Mouse (Mus musculus) ES-Bruce4 (cell line): ENCODE results near the gene Cnpy3. TPM values are rescaled to one million over a fixed set of nuclear protein-coding genes. Genes with fewer than 3 reads are reported as not detected.

Experiments used
- H3K27ac ChIP-seq: 2 replicates; pipeline ENCODE4 v1.5.1; 2012; ENCODE audit warnings: low read length, inconsistent platforms; ENCODE audit not compliant: insufficient read depth
- H3K27me3 ChIP-seq: 2 replicates; pipeline ENCODE4 v1.6.1; 2012; ENCODE audit warnings: mild to moderate bottlenecking, low read length, inconsistent platforms; ENCODE audit not compliant: control insufficient read depth, poor library complexity, insufficient read depth, severe bottlenecking
- H3K36me3 ChIP-seq: 2 replicates; pipeline ENCODE4 v1.6.1; 2012; ENCODE audit warnings: inconsistent platforms, mild to moderate bottlenecking, low read length, moderate library complexity; ENCODE audit not compliant: control insufficient read depth, poor library complexity, insufficient read depth, severe bottlenecking
- H3K4me1 ChIP-seq: one replicate; pipeline ENCODE4 v1.8.1; 2011; ENCODE audit warnings: low read length; ENCODE audit not compliant: control insufficient read depth, insufficient read depth
- H3K4me3 ChIP-seq: 2 replicates; pipeline ENCODE4 v1.5.1; 2011; ENCODE audit warnings: low read depth, mild to moderate bottlenecking, low read length
- H3K9ac ChIP-seq: 2 replicates; pipeline ENCODE4 v1.6.1; 2012; ENCODE audit warnings: low read depth, mild to moderate bottlenecking, inconsistent platforms; ENCODE audit not compliant: poor library complexity, severe bottlenecking
- H3K9me3 ChIP-seq: replicated peaks from 2 replicates; pipeline ENCODE4 v1.6.1; 2012; ENCODE audit warnings: mild to moderate bottlenecking, low read length, inconsistent platforms; ENCODE audit not compliant: control insufficient read depth, poor library complexity, insufficient read depth, severe bottlenecking
- CTCF ChIP-seq: IDR thresholded peaks from one replicate; pipeline ENCODE4 v1.8.1; 2011; ENCODE audit warnings: low read depth, low read length
- EP300 ChIP-seq: IDR thresholded peaks from 2 replicates; pipeline ENCODE4 v1.6.1; 2011; ENCODE audit warnings: low read depth, low read length; ENCODE audit not compliant: insufficient read depth
- POLR2A ChIP-seq: IDR thresholded peaks from one replicate; pipeline ENCODE4 v1.8.1; 2011; ENCODE audit warnings: low read length; ENCODE audit not compliant: insufficient read depth
- polyA plus RNA-seq: library from polyadenylated mRNA; stranded (reverse); fragments of >200 nt; gene quantifications from 2 replicates; pipeline ENCODE4 v1.2.4, GENCODE M21; 2011; ENCODE audit warnings: low read depth; ENCODE audit not compliant: missing spikeins, insufficient read depth, insufficient read length

The Cnpy3 gene
- polyA plus RNA-seq, 1 experiment, result 31.2 TPM

DNA sequence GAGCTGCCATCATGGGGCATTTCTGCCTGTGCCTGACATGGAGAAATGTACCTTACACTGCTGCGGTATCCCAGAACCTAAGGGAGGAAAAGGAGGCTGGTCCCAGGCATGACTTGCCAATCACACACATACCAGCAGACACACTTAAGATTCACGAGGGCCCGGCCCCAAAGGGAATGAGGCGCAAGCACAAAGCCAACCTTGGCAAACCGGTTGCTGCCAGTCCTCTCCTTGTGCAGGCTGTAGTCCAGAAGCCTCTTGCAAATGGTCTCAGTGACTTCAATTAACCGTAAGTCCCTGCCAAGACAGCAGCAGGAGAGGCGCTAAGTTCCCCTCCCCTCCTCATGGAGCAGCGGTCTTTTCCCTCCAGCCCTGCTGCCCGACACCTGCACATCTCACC lies 9.0 kb downstream of the Cnpy3 start:
- TF ChIP-seq POLR2A, result no peak
- no peak for TF ChIP-seq EP300
- TF ChIP-seq CTCF, result no peak
- H3K27me3 ChIP-seq, result no peaks in the 10 kb centered on the region
- peaks cover 11% of the 10 kb centered on the region for H3K36me3 ChIP-seq
- no peaks in the 10 kb centered on the region for H3K9me3 ChIP-seq
- no peaks in the 10 kb centered on the region for H3K4me1 ChIP-seq
- H3K4me3 ChIP-seq, result no peak overlapping the region
- no peak overlapping the region for H3K27ac ChIP-seq
- H3K9ac ChIP-seq, result no peak overlapping the region

DNA sequence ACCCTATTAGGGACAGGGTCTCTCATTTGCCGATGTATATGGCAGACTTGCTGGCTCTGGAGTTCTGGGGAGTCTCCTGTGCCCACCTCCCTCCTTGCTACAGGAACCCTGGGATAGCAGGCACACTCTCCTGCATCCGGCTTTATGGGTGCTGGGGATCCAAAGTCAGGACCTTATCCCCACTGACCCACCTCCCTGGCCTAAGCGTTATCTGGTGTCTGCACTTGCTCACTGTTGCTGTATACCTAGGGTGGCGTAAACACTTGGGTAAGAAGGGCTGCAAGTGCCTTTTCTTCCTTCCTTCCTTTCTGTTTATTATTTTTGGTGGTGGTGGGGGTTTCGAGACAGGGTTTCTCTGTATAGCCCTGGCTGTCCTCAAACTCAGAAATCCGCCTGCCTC lies 10.7 kb downstream of the Cnpy3 start:
- Histone ChIP-seq H3K27me3 (no peaks in the 10 kb centered on the region), H3K9ac (no peak overlapping the region), H3K4me1 (no peaks in the 10 kb centered on the region), H3K36me3 (peaks cover 7% of the 10 kb centered on the region; the same call in 1 of the 2 replicates), H3K4me3 (no peak overlapping the region), H3K9me3 (no peaks in the 10 kb centered on the region), H3K27ac (no peak overlapping the region)
- no peak for TF ChIP-seq EP300
- no peak for TF ChIP-seq CTCF
- no peak for TF ChIP-seq POLR2A

DNA sequence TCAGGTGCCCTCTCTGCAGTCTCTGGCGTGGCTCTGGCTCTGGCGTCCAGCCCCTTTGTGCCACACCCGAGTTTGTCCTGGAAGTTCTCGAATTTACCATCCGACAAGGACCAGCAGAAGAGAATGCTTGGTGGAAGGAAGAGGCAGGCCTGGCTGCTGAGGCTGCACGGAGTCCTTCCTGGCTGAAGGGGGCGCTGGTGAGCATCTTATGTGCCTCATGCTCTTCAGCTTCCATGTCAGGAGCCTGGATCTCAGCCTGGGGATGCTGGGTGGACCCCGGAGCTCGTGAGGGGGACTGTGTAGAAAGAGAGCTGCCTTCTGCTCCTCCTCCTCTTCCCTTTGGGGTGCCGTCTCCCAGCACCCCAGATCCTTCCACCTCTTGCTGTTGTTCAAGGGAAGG lies 15.9 kb downstream of the Cnpy3 start:
- H3K27me3 ChIP-seq, result no peaks in the 10 kb centered on the region
- H3K4me3 ChIP-seq, result no peak overlapping the region
- H3K9me3 ChIP-seq, result no peaks in the 10 kb centered on the region
- H3K4me1 ChIP-seq, result no peaks in the 10 kb centered on the region
- TF ChIP-seq POLR2A (no peak), EP300 (no peak), CTCF (peak; percentile 90)
- H3K36me3 ChIP-seq, result no peaks in the 10 kb centered on the region
- no peak overlapping the region for H3K9ac ChIP-seq
- no peak overlapping the region for H3K27ac ChIP-seq

GRCm38 (mm10) chr17:46735287-46735686 lies 16.7 kb downstream of the Cnpy3 start:
- H3K9me3 ChIP-seq, result no peaks in the 10 kb centered on the region
- H3K27me3 ChIP-seq, result no peaks in the 10 kb centered on the region
- no peak overlapping the region for H3K4me3 ChIP-seq
- H3K9ac ChIP-seq, result no peak overlapping the region
- no peak for TF ChIP-seq EP300
- TF ChIP-seq POLR2A, result no peak
- TF ChIP-seq CTCF, result no peak
- H3K27ac ChIP-seq, result no peak overlapping the region
- H3K36me3 ChIP-seq, result no peaks in the 10 kb centered on the region
- H3K4me1 ChIP-seq, result no peaks in the 10 kb centered on the region

- no peaks in the 10 kb centered on the region for H3K4me1 ChIP-seq
- no peaks in the 10 kb centered on the region for H3K9me3 ChIP-seq
- TF ChIP-seq POLR2A (no peak), EP300 (no peak), CTCF (no peak)
Measured at GRCm38 (mm10) chr17:46734055-46734454, 18.0 kb downstream of the Cnpy3 start.

DNA sequence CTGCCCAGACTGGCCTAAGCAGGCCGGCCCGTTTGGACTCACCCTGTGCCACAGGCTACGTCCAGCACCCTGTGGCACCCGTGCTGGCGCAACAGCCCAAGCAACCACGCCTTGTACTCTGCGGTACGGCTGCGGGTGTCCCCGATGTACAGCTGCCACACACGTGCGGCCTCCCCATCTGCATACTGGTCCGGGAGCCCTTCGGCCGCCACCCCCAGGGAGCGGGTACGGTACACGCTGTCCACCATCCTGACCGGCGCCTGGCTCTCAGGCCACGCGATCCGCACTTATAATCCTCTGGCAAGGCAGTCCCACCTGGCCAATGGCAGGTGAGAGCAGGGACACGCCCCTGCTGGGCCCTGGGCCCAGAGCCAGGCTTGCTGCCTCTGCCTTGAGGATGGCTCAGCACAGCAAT lies 23.1 kb downstream of the Cnpy3 start, which contains the start of gene Gnmt:
Gnmt (minus strand) TSS at position 265 of the 415 bp plus-strand sequence.
- H3K27me3 ChIP-seq, result no peaks in the 10 kb centered on the region
- H3K27ac ChIP-seq, result no peak within 1 kb of the TSS
- TF ChIP-seq CTCF (no peak), POLR2A (no peak)
- H3K36me3 ChIP-seq, result no peaks in the 10 kb centered on the region
- no peaks in the 10 kb centered on the region for H3K9me3 ChIP-seq
- no peaks in the 10 kb centered on the region for H3K4me1 ChIP-seq
- H3K9ac ChIP-seq, result peak within 1 kb of the TSS; percentile 7
- H3K4me3 ChIP-seq, result peak within 1 kb of the TSS; percentile 48

More at GRCm38 (mm10) chr17:46734055-46734454, 18.0 kb downstream of the Cnpy3 start:
- Histone ChIP-seq H3K27me3 (no peaks in the 10 kb centered on the region), H3K4me3 (no peak overlapping the region), H3K36me3 (no peaks in the 10 kb centered on the region), H3K9ac (no peak overlapping the region), H3K27ac (no peak overlapping the region)
